Mouse (Mus musculus): ENCODE results near the gene Aktip.

DNA sequence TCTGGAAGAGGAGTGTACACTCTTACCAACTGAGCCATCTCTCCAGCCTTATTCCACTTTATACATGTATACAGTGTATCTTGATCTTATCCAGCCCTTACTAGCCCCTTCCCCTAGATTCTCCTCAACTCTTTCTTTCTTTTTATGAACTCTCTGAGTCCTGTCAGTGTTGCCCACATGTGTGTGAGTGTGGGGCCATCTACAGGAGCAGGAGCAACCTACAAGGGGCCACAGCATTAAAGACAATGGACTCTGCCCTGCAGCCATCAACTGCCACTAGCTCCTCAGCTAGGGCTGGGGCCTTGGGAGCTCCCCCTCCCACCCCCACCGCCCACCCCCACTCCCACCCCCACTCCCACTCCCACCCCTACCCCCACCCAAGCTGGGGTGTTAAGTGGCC is 22.1 kb downstream of the Aktip start:
- peak; percentile 16; the same call in 1 of the 2 replicates for TF ChIP-seq CTCF (IDR thresholded peaks at IDR 0.05; ENCODE audit: low read depth)
- TF ChIP-seq EP300 (IDR thresholded peaks at IDR 0.05; ENCODE audit: low read depth): no peak
